Mouse (Mus musculus): ENCODE measurements around the gene Qser1.

DNA sequence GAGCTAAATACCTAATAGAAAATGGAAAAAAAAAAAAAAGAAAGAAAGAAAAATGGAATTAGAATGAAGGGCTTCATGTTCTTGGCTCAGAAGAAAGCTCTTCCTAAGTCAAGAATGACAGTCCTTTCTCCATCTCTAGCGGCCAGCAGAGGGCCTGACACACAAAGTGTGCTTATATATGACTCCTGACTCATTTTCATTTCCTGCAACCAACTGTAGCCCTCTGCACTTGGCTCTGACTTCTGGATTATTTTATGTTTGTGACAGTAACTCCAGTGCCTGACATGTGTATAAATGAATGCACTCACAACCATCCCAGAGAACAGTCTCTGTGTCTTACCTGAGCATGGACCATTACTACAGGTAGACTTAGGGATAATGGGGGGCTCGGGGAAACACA, 31.1 kb upstream of the Qser1 start:
- TF ChIP-seq EP300 (optimal IDR thresholded peaks at IDR 0.05), result no peak
- peak; percentile 67 for TF ChIP-seq CTCF (IDR thresholded peaks at IDR 0.05; ENCODE audit: low read depth)
